Mouse (Mus musculus) layer of hippocampus, postnatal 36 days (tissue): ENCODE data around the gene Fbxl18. TPM values are rescaled to one million over a fixed set of nuclear protein-coding genes. Genes with fewer than 3 reads are reported as not detected.
"Not testable (repeated sequence)": the region's sequence is repeated elsewhere in the genome, so short reads cannot be mapped to it uniquely, and the experiment has no call there.

Experiments used
- DNase-seq, 2 experiments: peaks; one replicate each; pipeline ENCODE4 v3.0.0; 2022
- total RNA-seq, 2 experiments: library from RNA; stranded (reverse); gene quantifications; 2 replicates each; pipeline ENCODE4 v1.2.3; 2021

Gene Fbxl18
- total RNA-seq, 2 experiments from 2014 or later: 37.1 to 41.6 TPM

- no peak for DNase-seq
These were observed 4.8 kb upstream of the Fbxl18 start for GRCm38 (mm10) chr5:142899932-142900533.

GRCm38 (mm10) chr5:142899057-142899601, 3.9 kb upstream of the Fbxl18 start:
- peak in 1 of 2 experiments; percentile 73 for DNase-seq

GRCm38 (mm10) chr5:142898316-142898715, 3.1 kb upstream of the Fbxl18 start:
- DNase-seq: no peak

GRCm38 (mm10) chr5:142897568-142898248, 2.5 kb upstream of the Fbxl18 start:
- no peak for DNase-seq

- no peak for DNase-seq
These were observed 1.5 kb upstream of the Fbxl18 start for GRCm38 (mm10) chr5:142896713-142897112.

- DNase-seq: no peak
These were observed 971 bp upstream of the Fbxl18 start for GRCm38 (mm10) chr5:142896192-142896591.

- no peak for DNase-seq
These were observed 3.8 kb downstream of the Fbxl18 start for GRCm38 (mm10) chr5:142891396-142891795.

- not testable (repeated sequence) for DNase-seq
These were observed 7.7 kb downstream of the Fbxl18 start for GRCm38 (mm10) chr5:142887533-142887932.

GRCm38 (mm10) chr5:142886761-142887160, 8.5 kb downstream of the Fbxl18 start:
- no peak for DNase-seq

GRCm38 (mm10) chr5:142886181-142886580, 9.0 kb downstream of the Fbxl18 start:
- DNase-seq: no peak

GRCm38 (mm10) chr5:142882471-142882870, 12.8 kb downstream of the Fbxl18 start:
- DNase-seq: no peak

- DNase-seq: no peak
These were observed 13.3 kb downstream of the Fbxl18 start for GRCm38 (mm10) chr5:142881936-142882335.

- DNase-seq: no peak
These were observed 14.3 kb downstream of the Fbxl18 start for GRCm38 (mm10) chr5:142880806-142881516.

- peak; percentile 79 to 81 for DNase-seq
These were observed 15.0 kb downstream of the Fbxl18 start for GRCm38 (mm10) chr5:142880246-142880645.

GRCm38 (mm10) chr5:142879318-142880175, 15.7 kb downstream of the Fbxl18 start:
- DNase-seq: peak; percentile 80 to 83

- no peak for DNase-seq
These were observed 16.7 kb downstream of the Fbxl18 start for GRCm38 (mm10) chr5:142878570-142878969.

GRCm38 (mm10) chr5:142877337-142878280, 17.6 kb downstream of the Fbxl18 start:
- peak; percentile 87 for DNase-seq

GRCm38 (mm10) chr5:142876896-142877295, 18.3 kb downstream of the Fbxl18 start:
- no peak for DNase-seq

GRCm38 (mm10) chr5:142875513-142875905, 19.7 kb downstream of the Fbxl18 start:
- DNase-seq: no peak

GRCm38 (mm10) chr5:142874791-142875512, 20.3 kb downstream of the Fbxl18 start:
- no peak for DNase-seq
